Mouse (Mus musculus) kidney, embryonic 15.5 days (tissue): ENCODE results near the gene Nhsl1. TPM values are rescaled to one million over a fixed set of nuclear protein-coding genes. Genes with fewer than 3 reads are reported as not detected.
"Not testable (repeated sequence)": the region's sequence is repeated elsewhere in the genome, so short reads cannot be mapped to it uniquely, and the experiment has no call there.

ENCODE experiments used
- ATAC-seq: fragments of 200-750 bp; cut with Nextera tagmentation; replicated peaks from 2 replicates; pipeline ENCODE4 v1.8.0; 2017; ENCODE audit warnings: moderate TSS enrichment; ENCODE audit not compliant: low FRiP score
- H3K27ac ChIP-seq: fragments of 300-500 bp; sonication (generic); 2 replicates; pipeline ENCODE4 v1.5.1; 2015; ENCODE audit warnings: mild to moderate bottlenecking, inconsistent platforms
- H3K27me3 ChIP-seq: fragments of 300-500 bp; sonication (generic); 2 replicates; pipeline ENCODE4 v1.6.1; 2015; ENCODE audit warnings: inconsistent platforms
- H3K36me3 ChIP-seq: fragments of 300-500 bp; sonication (generic); 2 replicates; pipeline ENCODE4 v1.6.1; 2015; ENCODE audit warnings: inconsistent platforms
- H3K4me1 ChIP-seq: fragments of 300-500 bp; sonication (generic); 2 replicates; pipeline ENCODE4 v1.6.1; 2015; ENCODE audit warnings: inconsistent platforms
- H3K4me2 ChIP-seq: fragments of 300-500 bp; sonication (generic); 2 replicates; pipeline ENCODE4 v1.6.1; 2015; ENCODE audit warnings: moderate library complexity, mild to moderate bottlenecking, inconsistent platforms
- H3K4me3 ChIP-seq: fragments of 300-500 bp; sonication (generic); replicated peaks from 2 replicates; pipeline ENCODE4 v1.5.1; 2015; ENCODE audit warnings: mild to moderate bottlenecking, inconsistent platforms
- H3K9ac ChIP-seq: fragments of 300-500 bp; sonication (generic); 2 replicates; pipeline ENCODE4 v1.6.1; 2015; ENCODE audit warnings: mild to moderate bottlenecking, inconsistent platforms
- H3K9me3 ChIP-seq: fragments of 300-500 bp; sonication (generic); replicated peaks from 2 replicates; pipeline ENCODE4 v1.6.1; 2016; ENCODE audit warnings: inconsistent platforms
- WGBS: fragments of 180-500 bp; shearing (Covaris S2); methylation state at CpG from one replicate; pipeline ENCODE4 v1.1.7; 2015; ENCODE audit warnings: mixed read lengths; 5-methylcytosine and 5-hydroxymethylcytosine counted together
- polyA plus RNA-seq: library from polyadenylated mRNA; unstranded; fragments of >200 nt; fragmentation: Nextera tagmentation; extraction: Ambion mirVana; gene quantifications from 2 replicates; pipeline ENCODE4 v1.2.1, GENCODE M21; 2015

The Nhsl1 gene
- polyA plus RNA-seq, 1 experiment from 2014 or later, result 9.5 TPM

DNA sequence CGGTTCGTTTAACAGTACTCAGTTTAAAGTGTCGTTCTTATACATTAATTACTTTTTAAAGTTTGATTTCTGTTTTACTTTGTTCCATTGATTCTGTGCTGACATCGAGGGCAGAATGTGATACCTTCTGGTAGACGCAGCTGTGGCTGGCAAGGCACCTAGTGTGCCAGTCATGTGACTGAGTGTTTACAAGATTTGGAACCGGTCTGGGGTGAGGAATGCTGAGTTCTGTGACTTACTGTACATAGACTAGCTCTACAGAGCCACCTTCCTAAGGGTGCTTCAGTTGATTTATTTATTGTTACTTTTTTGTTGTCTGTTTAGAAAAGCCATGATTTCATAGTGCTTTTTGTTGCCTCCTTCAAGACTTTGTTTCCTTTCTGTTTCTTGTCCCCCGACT, 209.0 kb downstream of the Nhsl1 start:
- Histone ChIP-seq H3K27me3 (no peaks in the 10 kb centered on the region), H3K4me2 (no peak overlapping the region), H3K27ac (no peak overlapping the region), H3K4me3 (no peak overlapping the region), H3K4me1 (peaks cover 29% of the 10 kb centered on the region), H3K9ac (no peak overlapping the region), H3K36me3 (peaks cover 41% of the 10 kb centered on the region), H3K9me3 (no peaks in the 10 kb centered on the region)
- no peak for ATAC-seq
- WGBS, result 69% methylated on average over 7 of the region's 7 CpGs

DNA sequence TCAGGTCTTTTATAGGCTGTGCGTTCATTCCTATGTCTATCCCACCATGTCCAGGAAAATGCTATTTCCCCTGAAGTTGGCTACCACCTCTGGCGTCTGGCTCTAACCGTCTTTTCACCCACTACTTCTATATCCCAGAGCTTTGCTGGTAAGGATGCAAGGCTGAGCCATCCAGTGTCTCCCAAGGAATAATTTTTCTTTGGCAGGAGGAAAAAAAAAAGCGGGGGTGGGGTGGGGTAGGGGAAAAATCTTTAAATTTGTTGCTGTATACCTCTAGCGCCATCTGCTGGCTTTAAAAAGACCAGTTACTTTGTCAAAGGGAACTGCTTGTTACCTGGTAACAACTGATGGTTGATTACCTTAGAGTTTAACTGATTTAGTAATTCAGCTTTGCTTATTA, 209.7 kb downstream of the Nhsl1 start:
- Histone ChIP-seq H3K4me1 (peaks cover 29% of the 10 kb centered on the region), H3K9ac (no peak overlapping the region), H3K4me3 (no peak overlapping the region), H3K27me3 (no peaks in the 10 kb centered on the region), H3K36me3 (peaks cover 47% of the 10 kb centered on the region), H3K27ac (no peak overlapping the region), H3K9me3 (no peaks in the 10 kb centered on the region), H3K4me2 (no peak overlapping the region)
- ATAC-seq, result no peak
- WGBS, result 58% methylated on average over 5 of the region's 5 CpGs

DNA sequence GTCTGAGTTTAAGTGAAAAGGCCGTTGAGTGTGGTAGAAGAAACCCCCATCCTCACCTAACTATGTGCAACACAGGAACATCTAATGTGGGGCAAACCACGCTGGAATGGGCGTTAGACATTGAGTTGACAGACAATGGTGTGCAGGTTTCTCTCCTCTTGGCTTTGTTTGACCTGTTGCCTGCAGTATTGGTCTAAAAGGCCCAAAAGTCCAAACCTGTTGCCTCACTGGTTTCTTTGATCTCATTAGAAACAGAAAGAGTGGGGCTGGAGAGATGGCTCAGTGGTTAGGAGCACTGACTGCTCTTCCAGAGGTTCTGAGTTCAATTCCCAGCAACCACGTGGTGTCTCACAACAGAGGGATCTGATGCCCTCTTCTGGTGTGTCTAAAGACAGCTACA, 210.4 kb downstream of the Nhsl1 start:
- no peak overlapping the region for H3K4me3 ChIP-seq
- H3K36me3 ChIP-seq, result peaks cover 41% of the 10 kb centered on the region
- no peak overlapping the region for H3K27ac ChIP-seq
- no peaks in the 10 kb centered on the region for H3K9me3 ChIP-seq
- no peaks in the 10 kb centered on the region for H3K27me3 ChIP-seq
- ATAC-seq, result no peak
- H3K9ac ChIP-seq, result no peak overlapping the region
- H3K4me2 ChIP-seq, result no peak overlapping the region
- 85% methylated on average over 4 of the region's 4 CpGs for WGBS
- H3K4me1 ChIP-seq, result peaks cover 29% of the 10 kb centered on the region

DNA sequence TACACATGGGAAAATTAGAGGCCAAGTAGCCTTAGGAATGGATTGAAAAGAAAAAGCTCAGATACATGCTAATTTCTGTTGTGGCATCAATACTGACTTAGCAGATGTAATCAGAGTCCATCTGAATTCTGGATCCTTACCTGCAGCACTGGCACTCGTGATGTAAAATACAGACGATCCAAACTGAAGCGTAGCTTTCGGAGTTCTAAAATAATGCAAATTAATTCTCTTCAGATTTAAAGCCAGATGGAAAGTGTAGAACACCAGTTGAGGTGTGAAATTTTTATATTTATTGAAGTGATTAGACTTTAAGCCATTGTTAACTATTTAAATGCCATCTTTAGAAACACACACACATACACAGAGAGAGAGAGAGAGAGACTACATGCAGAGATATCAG, 211.4 kb downstream of the Nhsl1 start:
- no peaks in the 10 kb centered on the region for H3K9me3 ChIP-seq
- H3K9ac ChIP-seq, result no peak overlapping the region
- peaks cover 28% of the 10 kb centered on the region for H3K4me1 ChIP-seq
- WGBS, result 91% methylated on average over 4 of the region's 4 CpGs
- no peak overlapping the region for H3K4me3 ChIP-seq
- no peaks in the 10 kb centered on the region for H3K27me3 ChIP-seq
- H3K36me3 ChIP-seq, result peaks cover 32% of the 10 kb centered on the region
- ATAC-seq, result no peak
- H3K27ac ChIP-seq, result no peak overlapping the region
- no peak overlapping the region for H3K4me2 ChIP-seq

DNA sequence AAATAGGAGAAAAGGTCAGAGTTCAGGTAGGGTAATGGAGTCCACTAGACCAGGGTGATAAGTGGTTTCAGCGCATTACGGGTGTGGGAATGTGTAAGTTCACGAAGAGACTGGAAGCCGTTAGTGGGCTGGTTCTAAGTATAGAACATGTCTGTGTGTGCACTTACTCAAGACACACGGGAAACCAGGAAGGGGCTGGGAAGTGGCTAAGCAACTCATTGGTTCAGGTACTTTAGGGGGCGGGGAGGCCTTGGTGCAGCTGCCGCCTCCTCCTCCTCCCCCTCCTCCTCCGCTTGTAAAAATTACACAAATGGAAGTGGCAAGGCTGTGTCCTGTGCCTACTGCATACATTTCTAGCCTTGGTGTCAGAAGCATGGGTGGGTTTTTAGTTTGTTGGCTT, 213.5 kb downstream of the Nhsl1 start:
- Histone ChIP-seq H3K27ac (no peak overlapping the region), H3K9ac (no peak overlapping the region), H3K36me3 (peaks cover 32% of the 10 kb centered on the region), H3K27me3 (no peaks in the 10 kb centered on the region), H3K4me1 (peaks cover 7% of the 10 kb centered on the region; the same call in 1 of the 2 replicates), H3K9me3 (no peaks in the 10 kb centered on the region), H3K4me3 (no peak overlapping the region), H3K4me2 (no peak overlapping the region)
- 0 out of 2 replicates have a peak, but pooled peaks have one; percentile 18 for ATAC-seq
- 71% methylated on average over 8 of the region's 8 CpGs for WGBS

DNA sequence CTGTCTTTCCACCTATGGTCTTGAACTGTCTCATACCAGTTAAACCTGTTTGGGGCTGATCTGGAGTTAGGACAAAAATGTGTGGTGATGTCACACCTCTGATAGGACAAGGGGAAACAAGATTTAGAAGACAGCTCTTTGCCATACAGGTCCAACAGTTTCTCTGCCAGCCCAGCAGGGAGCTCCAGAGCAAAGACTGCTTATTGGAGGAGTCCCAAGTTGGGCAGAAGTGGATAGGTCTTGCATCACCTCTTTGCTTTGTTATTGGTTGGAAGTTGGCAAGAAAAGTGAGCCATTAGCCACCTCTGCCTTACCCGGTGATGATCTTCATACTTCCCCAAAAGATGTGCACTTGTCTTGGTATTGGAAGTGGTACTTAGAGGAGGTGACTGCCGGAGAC, 218.1 kb downstream of the Nhsl1 start:
- no peak overlapping the region for H3K9ac ChIP-seq
- no peaks in the 10 kb centered on the region for H3K9me3 ChIP-seq
- peaks cover 19% of the 10 kb centered on the region for H3K36me3 ChIP-seq
- no peak overlapping the region for H3K4me2 ChIP-seq
- 0 out of 2 replicates have a peak, but pooled peaks cover 3% of the 10 kb centered on the region for H3K4me1 ChIP-seq
- peak; percentile 22; the same call in 1 of the 2 replicates for ATAC-seq
- no peak overlapping the region for H3K4me3 ChIP-seq
- WGBS, result 100% methylated on average over 2 of the region's 2 CpGs
- no peaks in the 10 kb centered on the region for H3K27me3 ChIP-seq
- H3K27ac ChIP-seq, result no peak overlapping the region

DNA sequence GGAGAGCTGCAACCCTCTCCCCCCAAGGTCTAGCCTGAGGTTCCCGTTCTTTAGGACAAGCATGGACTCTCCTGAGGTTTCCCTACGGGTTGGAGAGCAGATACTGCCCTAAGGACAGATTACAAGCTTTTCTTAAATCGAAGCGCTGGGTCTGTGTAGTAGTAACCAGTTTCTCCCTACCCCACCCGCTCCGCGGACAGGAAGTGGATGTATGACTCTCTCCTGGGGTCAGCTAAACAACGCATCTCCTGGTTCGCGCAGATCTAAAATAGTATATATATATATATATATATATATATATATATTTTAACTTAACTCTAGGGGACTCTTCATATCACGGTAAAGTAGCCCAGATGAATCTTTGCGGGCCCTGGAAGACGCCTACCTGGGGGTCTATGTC, 226.5 kb downstream of the Nhsl1 start:
- 4% methylated on average over 13 of the region's 13 CpGs for WGBS
- Histone ChIP-seq H3K4me3 (peak overlapping the region; percentile 66), H3K4me1 (peaks cover 17% of the 10 kb centered on the region), H3K9ac (peak overlapping the region; percentile 66), H3K27me3 (no peaks in the 10 kb centered on the region), H3K36me3 (no peaks in the 10 kb centered on the region), H3K4me2 (peak overlapping the region; percentile 95), H3K9me3 (no peaks in the 10 kb centered on the region), H3K27ac (peak overlapping the region; percentile 47; the same call in 1 of the 2 replicates)
- ATAC-seq, result peak; percentile 22; the same call in 1 of the 2 replicates

DNA sequence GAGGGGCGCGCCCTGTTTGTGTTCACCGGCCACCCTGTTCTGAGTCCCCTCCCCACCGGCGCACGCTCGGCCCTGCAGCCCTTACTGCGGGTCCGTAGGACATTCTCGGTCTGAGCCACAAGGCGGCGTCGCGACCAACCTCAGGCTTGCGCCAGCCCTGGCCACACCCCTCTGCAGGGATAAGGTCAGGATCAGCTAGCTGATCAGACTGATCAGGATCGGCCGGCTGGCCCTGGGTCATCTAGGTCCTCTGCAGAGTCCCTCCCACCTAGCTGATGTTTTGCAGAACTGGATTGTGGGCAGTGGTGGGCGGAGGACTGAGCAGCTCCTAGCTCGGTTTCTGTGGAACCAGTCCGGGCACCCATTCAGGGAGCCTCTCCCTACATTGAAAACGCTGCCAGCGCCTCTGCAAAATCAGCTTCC, 227.0 kb downstream of the Nhsl1 start, which contains the start of gene Hebp2:
TSS of gene Hebp2 (minus strand) at position 264 of the 423 bp plus-strand sequence.
- Histone ChIP-seq H3K4me3 (peak within 1 kb of the TSS; percentile 66), H3K27ac (peak within 1 kb of the TSS; percentile 47), H3K9me3 (no peaks in the 10 kb centered on the region), H3K4me1 (peaks cover 17% of the 10 kb centered on the region), H3K4me2 (peak within 1 kb of the TSS; percentile 95), H3K27me3 (no peaks in the 10 kb centered on the region), H3K9ac (peak within 1 kb of the TSS; percentile 66), H3K36me3 (no peaks in the 10 kb centered on the region)
- peak; percentile 89 for ATAC-seq
- 1% methylated on average over 22 of the region's 22 CpGs for WGBS

DNA sequence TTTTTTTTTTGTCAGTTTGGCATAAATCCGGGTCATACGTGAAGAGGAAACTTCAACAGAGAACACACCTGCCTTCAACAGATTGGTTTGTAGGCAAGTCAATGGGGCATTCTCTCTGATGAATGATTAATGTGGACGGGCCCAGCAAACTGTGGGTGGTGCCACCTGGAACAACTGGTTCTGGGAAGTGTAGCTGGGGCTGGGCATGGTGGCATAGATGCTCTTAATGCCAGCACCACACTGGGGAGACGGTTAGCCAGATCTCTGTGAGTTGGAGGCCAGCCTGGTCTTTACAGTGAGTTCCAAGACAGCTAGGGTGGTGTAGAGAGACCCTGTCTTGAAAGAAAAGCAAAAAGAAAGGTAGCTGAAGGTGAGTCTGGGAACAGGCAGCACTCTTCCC, 228.6 kb downstream of the Nhsl1 start:
- ATAC-seq, result no peak

DNA sequence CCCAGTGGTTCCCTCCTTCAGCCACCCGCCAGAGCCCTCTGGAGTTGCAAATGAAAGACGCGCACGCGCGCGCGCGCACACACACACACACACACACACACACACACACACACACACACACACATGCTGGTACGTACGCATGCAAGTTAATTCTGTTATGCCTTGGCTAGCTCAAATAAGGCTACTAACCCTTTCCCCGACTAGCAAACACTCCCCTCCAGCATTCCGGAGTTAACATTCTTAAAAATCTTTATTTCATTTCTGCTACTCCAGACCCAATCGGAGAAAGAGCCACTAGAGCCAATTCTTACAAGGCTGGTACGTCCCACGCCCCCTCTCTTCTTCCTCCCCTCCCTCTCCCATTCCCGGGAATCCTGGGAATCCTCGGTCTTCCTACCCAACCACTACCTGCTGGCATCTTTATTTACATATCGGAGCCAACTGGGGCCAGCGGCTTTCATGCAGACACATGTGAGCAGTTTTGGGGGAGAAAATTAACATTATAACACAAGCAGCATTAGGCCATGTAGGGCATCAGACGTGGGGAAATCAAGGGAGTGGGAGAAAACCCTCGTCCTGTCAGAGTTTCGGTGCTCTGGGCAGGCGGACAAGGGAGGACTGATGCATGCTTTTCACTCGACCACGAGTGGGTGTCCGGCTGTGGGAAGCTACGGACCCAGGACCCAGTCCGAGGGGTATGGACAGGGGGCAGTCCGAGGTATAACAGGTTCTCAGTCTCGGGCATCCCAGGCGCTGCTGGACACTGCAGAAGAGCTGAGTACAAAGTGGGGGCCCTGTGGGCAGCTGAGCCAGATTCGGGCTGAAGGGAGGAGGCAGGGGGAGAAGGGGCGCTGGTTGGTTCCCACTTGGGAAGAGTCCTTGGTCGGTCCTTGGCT, 230.8 kb downstream of the Nhsl1 start:
- Histone ChIP-seq H3K27ac (no peak overlapping the region), H3K36me3 (no peaks in the 10 kb centered on the region), H3K27me3 (no peaks in the 10 kb centered on the region), H3K4me2 (peak overlapping the region; percentile 73), H3K9me3 (no peaks in the 10 kb centered on the region), H3K9ac (peak overlapping the region; percentile 36), H3K4me3 (peak overlapping the region; percentile 45), H3K4me1 (peaks cover 17% of the 10 kb centered on the region)
- ATAC-seq, result peak; percentile 15; the same call in 1 of the 2 replicates
- 4% methylated on average over 35 of the region's 35 CpGs for WGBS

More for the DNA sequence above, 228.6 kb downstream of the Nhsl1 start:
- H3K4me1 ChIP-seq, result peaks cover 17% of the 10 kb centered on the region
- H3K27ac ChIP-seq, result no peak overlapping the region
- 80% methylated on average over 4 of the region's 4 CpGs for WGBS
- H3K27me3 ChIP-seq, result no peaks in the 10 kb centered on the region
- no peaks in the 10 kb centered on the region for H3K9me3 ChIP-seq
- H3K4me2 ChIP-seq, result no peak overlapping the region
- no peak overlapping the region for H3K4me3 ChIP-seq
- no peak overlapping the region for H3K9ac ChIP-seq
- H3K36me3 ChIP-seq, result no peaks in the 10 kb centered on the region

DNA sequence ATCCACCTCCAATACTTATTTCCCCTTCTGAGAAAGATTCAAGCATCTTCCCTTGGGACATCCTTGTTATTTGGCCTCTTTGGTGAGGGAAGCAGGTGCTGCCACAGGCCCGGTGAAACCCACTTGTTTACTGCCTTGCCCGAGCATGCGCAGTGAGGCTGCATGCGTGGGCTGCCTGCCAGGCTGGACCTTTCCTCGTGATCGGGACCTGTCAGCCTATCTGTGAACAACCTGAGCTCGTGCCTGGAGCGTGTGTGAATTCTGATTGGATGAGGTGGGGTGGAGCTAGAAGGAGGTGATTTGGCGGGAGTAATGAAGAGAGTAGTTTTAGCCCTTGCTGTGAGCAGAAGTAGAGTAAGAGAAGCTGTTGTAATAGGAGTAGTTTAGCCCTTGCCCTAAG, 240.3 kb downstream of the Nhsl1 start:
- not testable (repeated sequence) for ATAC-seq, H3K4me1 ChIP-seq, H3K4me3 ChIP-seq, H3K27ac ChIP-seq, H3K9me3 ChIP-seq, H3K4me2 ChIP-seq, H3K27me3 ChIP-seq, H3K9ac ChIP-seq, H3K36me3 ChIP-seq
- 83% methylated on average over 9 of the region's 9 CpGs for WGBS

DNA sequence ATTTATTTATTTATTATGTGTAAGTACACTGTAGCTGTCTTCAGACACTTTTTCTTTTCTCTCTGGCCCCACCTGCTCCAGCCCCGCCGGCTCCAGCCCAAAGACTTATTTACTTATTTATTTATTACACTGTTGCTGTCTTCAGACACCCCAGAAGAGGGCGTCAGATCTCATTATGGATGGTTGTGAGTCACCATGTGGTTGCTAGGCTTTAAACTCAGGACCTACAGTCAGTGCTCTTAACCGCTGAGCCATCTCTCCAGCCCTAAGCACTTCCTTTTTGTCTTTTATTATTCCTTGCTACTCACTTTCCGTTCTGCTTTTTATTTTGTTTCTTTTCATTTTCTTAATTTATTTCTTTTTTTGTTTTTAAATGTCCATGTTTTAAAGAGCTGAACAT, 242.7 kb downstream of the Nhsl1 start:
- no peak for ATAC-seq
- H3K4me2 ChIP-seq, result no peak overlapping the region
- no peak overlapping the region for H3K4me3 ChIP-seq
- H3K27ac ChIP-seq, result no peak overlapping the region
- 42% methylated on average over 5 of the region's 5 CpGs for WGBS
- no peaks in the 10 kb centered on the region for H3K4me1 ChIP-seq
- H3K36me3 ChIP-seq, result no peaks in the 10 kb centered on the region
- peaks cover 8% of the 10 kb centered on the region; the same call in 1 of the 2 replicates for H3K27me3 ChIP-seq
- H3K9me3 ChIP-seq, result no peaks in the 10 kb centered on the region
- no peak overlapping the region for H3K9ac ChIP-seq
